Mouse (Mus musculus): ENCODE measurements at regions not wholly inside any gene's neighbourhood (a gene's known extent, or its start where the extent isn't known, plus 50 kb on each side); places are given as distances from the start of the nearest gene placed in this dataset.

- TF ChIP-seq POLR2A (IDR thresholded peaks at IDR 0.05; ENCODE audit: insufficient read depth, low read depth, low read length) (no peak), CTCF (IDR thresholded peaks at IDR 0.05) (no peak)
Observed at GRCm38 (mm10) chr3:120946906-120947305, 224.6 kb downstream of the Rwdd3 start.
